Mouse (Mus musculus): Measurements from ENCODE around the gene Pdgfa.

Pdgfa gene

GRCm38 (mm10) chr5:138997171-138997788 lies at the start of gene Pdgfa:
Pdgfa (minus strand) TSS chr5:138997370.
- DNase-seq (ENCODE audit: low spot score), result peak; percentile 69

- no peak for DNase-seq (ENCODE audit: low spot score)
Observed at GRCm38 (mm10) chr5:139046636-139047035, 49.5 kb upstream of the Pdgfa start.

- DNase-seq (ENCODE audit: low spot score), result no peak
Observed at GRCm38 (mm10) chr5:139043546-139043945, 46.4 kb upstream of the Pdgfa start.

GRCm38 (mm10) chr5:139042299-139042698 lies 45.1 kb upstream of the Pdgfa start:
- no peak for DNase-seq (ENCODE audit: low spot score)

- DNase-seq (ENCODE audit: low spot score), result no peak
Observed at GRCm38 (mm10) chr5:139035171-139035570, 38.0 kb upstream of the Pdgfa start.

- no peak for DNase-seq (ENCODE audit: low spot score)
Observed at GRCm38 (mm10) chr5:139034746-139035145, 37.6 kb upstream of the Pdgfa start.

- DNase-seq (ENCODE audit: low spot score), result peak; percentile 17
Observed at GRCm38 (mm10) chr5:139033406-139034317, 36.5 kb upstream of the Pdgfa start.

- DNase-seq (ENCODE audit: low spot score), result no peak
Observed at GRCm38 (mm10) chr5:139027603-139028002, 30.4 kb upstream of the Pdgfa start.

- no peak for DNase-seq (ENCODE audit: low spot score)
Observed at GRCm38 (mm10) chr5:139024351-139025105, 27.4 kb upstream of the Pdgfa start.

GRCm38 (mm10) chr5:139020595-139020994 lies 23.4 kb upstream of the Pdgfa start:
- no peak for DNase-seq (ENCODE audit: low spot score)

GRCm38 (mm10) chr5:139017371-139018124 lies 20.4 kb upstream of the Pdgfa start:
- peak; percentile 26 for DNase-seq (ENCODE audit: low spot score)

- DNase-seq (ENCODE audit: low spot score), result peak; percentile 51
Observed at GRCm38 (mm10) chr5:139015097-139015496, 17.9 kb upstream of the Pdgfa start.

- no peak for DNase-seq (ENCODE audit: low spot score)
Observed at GRCm38 (mm10) chr5:139010649-139011048, 13.5 kb upstream of the Pdgfa start.

- DNase-seq (ENCODE audit: low spot score), result peak; percentile 37
Observed at GRCm38 (mm10) chr5:139007141-139007775, 10.1 kb upstream of the Pdgfa start.

- DNase-seq (ENCODE audit: low spot score), result no peak
Observed at GRCm38 (mm10) chr5:139004588-139004987, 7.4 kb upstream of the Pdgfa start.

GRCm38 (mm10) chr5:138999716-139000115 lies 2.5 kb upstream of the Pdgfa start:
- DNase-seq (ENCODE audit: low spot score), result no peak

GRCm38 (mm10) chr5:138997936-138998580 lies 888 bp upstream of the Pdgfa start:
- DNase-seq (ENCODE audit: low spot score), result peak; percentile 34

- peak; percentile 53 for DNase-seq (ENCODE audit: low spot score)
Observed at GRCm38 (mm10) chr5:138996322-138997073, 672 bp downstream of the Pdgfa start.

GRCm38 (mm10) chr5:138995721-138996311 lies 1.4 kb downstream of the Pdgfa start:
- DNase-seq (ENCODE audit: low spot score), result peak; percentile 81
